Mouse (Mus musculus): ENCODE results near the gene Dhdds.

The Dhdds gene

GRCm38 (mm10) chr4:133943791-133944190 is 56.9 kb downstream of the Dhdds start:
- Histone ChIP-seq H3K36me3 (ENCODE audit: control insufficient read depth, insufficient read depth, low read length, poor library complexity, severe bottlenecking) (no peaks in the 10 kb centered on the region), H3K27me3 (ENCODE audit: control insufficient read depth, insufficient read depth, low read length, poor library complexity, severe bottlenecking) (no peaks in the 10 kb centered on the region)
- DNase-seq (ENCODE audit: low read depth, low spot score), result no peak

- H3K27me3 ChIP-seq (ENCODE audit: control insufficient read depth, insufficient read depth, low read length, poor library complexity, severe bottlenecking), result no peaks in the 10 kb centered on the region
- no peaks in the 10 kb centered on the region for H3K36me3 ChIP-seq (ENCODE audit: control insufficient read depth, insufficient read depth, low read length, poor library complexity, severe bottlenecking)
- DNase-seq (ENCODE audit: low read depth, low spot score), result no peak
These were observed 58.0 kb downstream of the Dhdds start for GRCm38 (mm10) chr4:133942679-133943078.

DNA sequence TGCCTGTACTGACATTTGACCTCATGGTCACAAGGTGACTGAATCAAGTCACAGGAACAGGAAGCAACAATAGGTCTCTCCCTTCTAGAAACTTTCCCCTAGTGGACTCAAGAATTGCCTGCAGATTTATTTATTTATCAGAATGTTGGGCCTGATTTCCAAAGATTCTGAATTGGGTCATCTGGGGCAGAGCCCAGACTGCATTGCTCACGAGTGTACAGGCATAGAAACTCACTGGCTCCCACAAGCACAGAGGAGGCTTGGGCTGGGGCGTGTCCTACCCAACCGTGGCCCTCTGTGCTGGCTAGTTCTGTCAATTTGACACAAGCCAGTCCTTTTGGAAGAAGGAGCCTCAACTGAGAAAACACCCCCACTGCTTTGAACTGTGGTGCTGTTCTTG is 59.1 kb downstream of the Dhdds start:
- no peak for DNase-seq (ENCODE audit: low read depth, low spot score)
- H3K27me3 ChIP-seq (ENCODE audit: control insufficient read depth, insufficient read depth, low read length, poor library complexity, severe bottlenecking), result no peaks in the 10 kb centered on the region
- no peaks in the 10 kb centered on the region for H3K36me3 ChIP-seq (ENCODE audit: control insufficient read depth, insufficient read depth, low read length, poor library complexity, severe bottlenecking)

DNA sequence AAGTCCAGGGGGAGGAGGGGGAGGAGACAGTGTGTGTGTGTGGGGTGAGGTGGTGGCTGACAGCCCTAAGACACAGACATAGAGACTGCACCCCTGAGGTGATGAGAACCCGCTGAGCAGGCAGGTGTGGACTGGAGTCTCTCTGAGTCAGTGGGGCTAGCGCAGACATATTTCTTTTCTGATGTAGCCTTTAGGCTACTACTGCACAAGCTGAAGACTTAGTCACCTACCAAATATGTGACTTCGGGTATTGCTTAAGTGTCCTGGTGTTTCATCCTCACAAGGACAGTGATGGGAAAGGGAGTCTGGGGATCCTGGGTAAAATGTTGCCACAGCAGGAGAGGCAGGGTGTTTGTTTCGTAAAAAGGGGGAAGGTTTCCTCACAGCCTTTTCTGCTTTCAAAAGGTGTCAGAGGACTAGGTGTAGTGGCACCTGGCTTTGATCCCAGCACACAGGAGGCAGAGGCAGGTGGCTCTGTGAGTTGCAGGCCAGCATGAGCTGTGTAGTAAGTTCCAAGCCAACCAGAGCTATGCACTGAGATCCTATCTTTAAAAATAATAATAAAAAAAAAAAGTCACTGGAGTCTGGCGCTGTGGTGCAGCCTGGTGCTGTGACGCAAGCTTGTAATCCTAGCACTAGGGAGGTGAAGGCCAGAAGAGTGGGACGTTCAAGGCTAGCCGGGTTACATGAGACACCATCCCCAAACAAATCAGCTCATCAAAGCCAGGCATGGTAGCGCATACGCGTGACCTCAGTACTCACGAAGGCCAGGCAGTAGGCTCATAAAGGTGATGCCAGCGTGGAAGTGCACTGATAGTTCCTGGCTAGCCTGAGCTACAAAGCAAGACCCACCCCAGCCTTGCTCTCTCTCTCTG is 60.1 kb downstream of the Dhdds start:
- no peaks in the 10 kb centered on the region for H3K27me3 ChIP-seq (ENCODE audit: control insufficient read depth, insufficient read depth, low read length, poor library complexity, severe bottlenecking)
- DNase-seq (ENCODE audit: low read depth, low spot score), result no peak
- no peaks in the 10 kb centered on the region for H3K36me3 ChIP-seq (ENCODE audit: control insufficient read depth, insufficient read depth, low read length, poor library complexity, severe bottlenecking)

GRCm38 (mm10) chr4:133938077-133938476 is 62.6 kb downstream of the Dhdds start:
- no peaks in the 10 kb centered on the region for H3K36me3 ChIP-seq (ENCODE audit: control insufficient read depth, insufficient read depth, low read length, poor library complexity, severe bottlenecking)
- no peak for DNase-seq (ENCODE audit: low read depth, low spot score)
- H3K27me3 ChIP-seq (ENCODE audit: control insufficient read depth, insufficient read depth, low read length, poor library complexity, severe bottlenecking), result no peaks in the 10 kb centered on the region

- Histone ChIP-seq H3K36me3 (ENCODE audit: control insufficient read depth, insufficient read depth, low read length, poor library complexity, severe bottlenecking) (no peaks in the 10 kb centered on the region), H3K27me3 (ENCODE audit: control insufficient read depth, insufficient read depth, low read length, poor library complexity, severe bottlenecking) (no peaks in the 10 kb centered on the region)
- no peak for DNase-seq (ENCODE audit: low read depth, low spot score)
These were observed 68.9 kb downstream of the Dhdds start for GRCm38 (mm10) chr4:133931785-133932184.

- DNase-seq (ENCODE audit: low read depth, low spot score), result peak; percentile 50
- no peaks in the 10 kb centered on the region for H3K27me3 ChIP-seq (ENCODE audit: control insufficient read depth, insufficient read depth, low read length, poor library complexity, severe bottlenecking)
- no peaks in the 10 kb centered on the region for H3K36me3 ChIP-seq (ENCODE audit: control insufficient read depth, insufficient read depth, low read length, poor library complexity, severe bottlenecking)
These were observed 69.4 kb downstream of the Dhdds start for GRCm38 (mm10) chr4:133931349-133931748.

- no peaks in the 10 kb centered on the region for H3K27me3 ChIP-seq (ENCODE audit: control insufficient read depth, insufficient read depth, low read length, poor library complexity, severe bottlenecking)
- DNase-seq (ENCODE audit: low read depth, low spot score), result no peak
- no peaks in the 10 kb centered on the region for H3K36me3 ChIP-seq (ENCODE audit: control insufficient read depth, insufficient read depth, low read length, poor library complexity, severe bottlenecking)
These were observed 71.4 kb downstream of the Dhdds start for GRCm38 (mm10) chr4:133929278-133929670.

GRCm38 (mm10) chr4:133928576-133929277 is 72.0 kb downstream of the Dhdds start:
- H3K27me3 ChIP-seq (ENCODE audit: control insufficient read depth, insufficient read depth, low read length, poor library complexity, severe bottlenecking), result no peaks in the 10 kb centered on the region
- H3K36me3 ChIP-seq (ENCODE audit: control insufficient read depth, insufficient read depth, low read length, poor library complexity, severe bottlenecking), result no peaks in the 10 kb centered on the region
- peak; percentile 32 for DNase-seq (ENCODE audit: low read depth, low spot score)

GRCm38 (mm10) chr4:133925204-133925603 is 75.5 kb downstream of the Dhdds start:
- Histone ChIP-seq H3K27me3 (ENCODE audit: control insufficient read depth, insufficient read depth, low read length, poor library complexity, severe bottlenecking) (no peaks in the 10 kb centered on the region), H3K36me3 (ENCODE audit: control insufficient read depth, insufficient read depth, low read length, poor library complexity, severe bottlenecking) (no peaks in the 10 kb centered on the region)
- no peak for DNase-seq (ENCODE audit: low read depth, low spot score)

- no peaks in the 10 kb centered on the region for H3K36me3 ChIP-seq (ENCODE audit: control insufficient read depth, insufficient read depth, low read length, poor library complexity, severe bottlenecking)
- no peaks in the 10 kb centered on the region for H3K27me3 ChIP-seq (ENCODE audit: control insufficient read depth, insufficient read depth, low read length, poor library complexity, severe bottlenecking)
- DNase-seq (ENCODE audit: low read depth, low spot score), result no peak
These were observed 77.0 kb downstream of the Dhdds start for GRCm38 (mm10) chr4:133923743-133924142.

Measured in splenic B cell, adult 2 months (primary cell).